Mouse (Mus musculus): ENCODE measurements around the gene Pnma1. TPM values are rescaled to one million over a fixed set of nuclear protein-coding genes. Genes with fewer than 3 reads are reported as not detected.

Pnma1 gene
- polyA plus RNA-seq, 1 experiment, result 2.8 TPM

GRCm38 (mm10) chr12:84154786-84155522 lies 6.7 kb upstream of the Pnma1 start:
- Histone ChIP-seq H3K27ac (ENCODE audit: control insufficient read depth, insufficient read depth, low read depth, low read length, poor library complexity) (no peak overlapping the region), H3K4me3 (replicated peaks; ENCODE audit: control insufficient read depth, low read depth, low read length) (no peak overlapping the region), H3K4me1 (ENCODE audit: control insufficient read depth, insufficient read depth, low read length) (no peaks in the 10 kb centered on the region; the same call in 1 of the 2 replicates)
- TF ChIP-seq CTCF (IDR thresholded peaks at IDR 0.05; ENCODE audit: control insufficient read depth, insufficient read depth, low read length) (no peak), POLR2A (IDR thresholded peaks at IDR 0.05; ENCODE audit: borderline replicate concordance, control insufficient read depth, low read depth, low read length) (no peak)
- 91% methylated on average over 11 of the region's 11 CpGs for WGBS

GRCm38 (mm10) chr12:84153414-84153813 lies 5.1 kb upstream of the Pnma1 start:
- no peak for TF ChIP-seq POLR2A (IDR thresholded peaks at IDR 0.05; ENCODE audit: borderline replicate concordance, control insufficient read depth, low read depth, low read length)
- no peaks in the 10 kb centered on the region; the same call in 1 of the 2 replicates for H3K4me1 ChIP-seq (ENCODE audit: control insufficient read depth, insufficient read depth, low read length)
- no peak overlapping the region for H3K4me3 ChIP-seq (replicated peaks; ENCODE audit: control insufficient read depth, low read depth, low read length)
- no peak overlapping the region for H3K27ac ChIP-seq (ENCODE audit: control insufficient read depth, insufficient read depth, low read depth, low read length, poor library complexity)
- WGBS, result 85% methylated on average over 6 of the region's 6 CpGs

- Histone ChIP-seq H3K4me1 (ENCODE audit: control insufficient read depth, insufficient read depth, low read length) (no peaks in the 10 kb centered on the region; the same call in 1 of the 2 replicates), H3K27ac (ENCODE audit: control insufficient read depth, insufficient read depth, low read depth, low read length, poor library complexity) (peak overlapping the region; percentile 76), H3K4me3 (replicated peaks; ENCODE audit: control insufficient read depth, low read depth, low read length) (peak overlapping the region; percentile 48)
- TF ChIP-seq CTCF (IDR thresholded peaks at IDR 0.05; ENCODE audit: control insufficient read depth, insufficient read depth, low read length), result no peak
- TF ChIP-seq POLR2A (IDR thresholded peaks at IDR 0.05; ENCODE audit: borderline replicate concordance, control insufficient read depth, low read depth, low read length), result no peak
- WGBS, result 86% methylated on average over 32 of the region's 32 CpGs
These were observed 4.3 kb upstream of the Pnma1 start for GRCm38 (mm10) chr12:84152352-84153190.

GRCm38 (mm10) chr12:84151911-84152310 lies 3.6 kb upstream of the Pnma1 start:
- Histone ChIP-seq H3K27ac (ENCODE audit: control insufficient read depth, insufficient read depth, low read depth, low read length, poor library complexity) (peak overlapping the region; percentile 76), H3K4me1 (ENCODE audit: control insufficient read depth, insufficient read depth, low read length) (no peaks in the 10 kb centered on the region; the same call in 1 of the 2 replicates), H3K4me3 (replicated peaks; ENCODE audit: control insufficient read depth, low read depth, low read length) (peak overlapping the region; percentile 79)
- 85% methylated on average over 10 of the region's 10 CpGs for WGBS
- TF ChIP-seq CTCF (IDR thresholded peaks at IDR 0.05; ENCODE audit: control insufficient read depth, insufficient read depth, low read length) (no peak), POLR2A (IDR thresholded peaks at IDR 0.05; ENCODE audit: borderline replicate concordance, control insufficient read depth, low read depth, low read length) (no peak)

- TF ChIP-seq CTCF (IDR thresholded peaks at IDR 0.05; ENCODE audit: control insufficient read depth, insufficient read depth, low read length), result no peak
- TF ChIP-seq POLR2A (IDR thresholded peaks at IDR 0.05; ENCODE audit: borderline replicate concordance, control insufficient read depth, low read depth, low read length), result peak; percentile 33; the same call in 1 of the 2 replicates
- WGBS, result 48% methylated on average over 6 of the region's 6 CpGs
- peak overlapping the region; percentile 45; the same call in 1 of the 2 replicates for H3K27ac ChIP-seq (ENCODE audit: control insufficient read depth, insufficient read depth, low read depth, low read length, poor library complexity)
- no peaks in the 10 kb centered on the region; the same call in 1 of the 2 replicates for H3K4me1 ChIP-seq (ENCODE audit: control insufficient read depth, insufficient read depth, low read length)
- H3K4me3 ChIP-seq (replicated peaks; ENCODE audit: control insufficient read depth, low read depth, low read length), result peak overlapping the region; percentile 50
These were observed 2.7 kb upstream of the Pnma1 start for GRCm38 (mm10) chr12:84150976-84151375.

GRCm38 (mm10) chr12:84149971-84150370 lies 1.7 kb upstream of the Pnma1 start:
- H3K4me1 ChIP-seq (ENCODE audit: control insufficient read depth, insufficient read depth, low read length), result no peaks in the 10 kb centered on the region; the same call in 1 of the 2 replicates
- TF ChIP-seq CTCF (IDR thresholded peaks at IDR 0.05; ENCODE audit: control insufficient read depth, insufficient read depth, low read length) (no peak), POLR2A (IDR thresholded peaks at IDR 0.05; ENCODE audit: borderline replicate concordance, control insufficient read depth, low read depth, low read length) (no peak)
- WGBS, result 96% methylated on average over 15 of the region's 15 CpGs
- H3K4me3 ChIP-seq (replicated peaks; ENCODE audit: control insufficient read depth, low read depth, low read length), result no peak overlapping the region
- no peak overlapping the region for H3K27ac ChIP-seq (ENCODE audit: control insufficient read depth, insufficient read depth, low read depth, low read length, poor library complexity)

- Histone ChIP-seq H3K4me3 (replicated peaks; ENCODE audit: control insufficient read depth, low read depth, low read length) (peak overlapping the region; percentile 80), H3K4me1 (ENCODE audit: control insufficient read depth, insufficient read depth, low read length) (no peaks in the 10 kb centered on the region; the same call in 1 of the 2 replicates), H3K27ac (ENCODE audit: control insufficient read depth, insufficient read depth, low read depth, low read length, poor library complexity) (no peak overlapping the region; the same call in none of the 2 replicates)
- WGBS, result 24% methylated on average over 10 of the region's 10 CpGs
- TF ChIP-seq POLR2A (IDR thresholded peaks at IDR 0.05; ENCODE audit: borderline replicate concordance, control insufficient read depth, low read depth, low read length) (no peak), CTCF (IDR thresholded peaks at IDR 0.05; ENCODE audit: control insufficient read depth, insufficient read depth, low read length) (no peak)
These were observed 328 bp upstream of the Pnma1 start for GRCm38 (mm10) chr12:84148622-84149012.
